Mouse (Mus musculus) left cerebral cortex, postnatal 4 days (tissue): Measurements from ENCODE around the gene Gm6525. TPM values are rescaled to one million over a fixed set of nuclear protein-coding genes. Genes with fewer than 3 reads are reported as not detected.

Experiments used
- DNase-seq: peaks from one replicate; pipeline ENCODE4 v3.0.0-alpha.2; 2022
- intact Hi-C: fragments of 180-260 bp; cut with DNase I; formaldehyde crosslinking; loops from one replicate; pipeline ENCODE4 v1.15.1; 2025
- total RNA-seq, 2 experiments: library from RNA; stranded (reverse); gene quantifications; 2 replicates each; pipeline ENCODE4 v1.2.3; 2021

The Gm6525 gene
- total RNA-seq, 2 experiments from 2014 or later: not detected

DNA sequence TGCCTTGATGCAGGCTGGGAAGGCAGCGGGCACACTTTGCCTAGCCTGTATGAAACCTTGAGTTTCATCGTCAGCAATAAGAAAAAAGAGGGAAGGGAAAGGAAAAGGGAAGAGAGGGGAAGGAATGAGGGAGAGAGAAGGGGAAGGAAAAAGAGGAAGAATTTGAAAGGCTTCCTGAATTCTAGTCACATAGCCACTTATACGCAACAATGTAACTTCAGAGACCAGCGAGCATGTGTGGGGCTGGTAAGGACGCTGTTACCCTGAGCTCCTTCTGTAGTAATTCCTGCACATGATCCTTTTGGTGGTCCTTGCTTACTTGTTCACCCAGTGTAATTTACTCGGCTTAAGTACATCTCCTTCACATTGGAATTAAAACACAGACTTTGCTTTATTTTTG, 5.0 kb upstream of the Gm6525 start:
- intact Hi-C loops: no loop called here
- DNase-seq: no peak

DNA sequence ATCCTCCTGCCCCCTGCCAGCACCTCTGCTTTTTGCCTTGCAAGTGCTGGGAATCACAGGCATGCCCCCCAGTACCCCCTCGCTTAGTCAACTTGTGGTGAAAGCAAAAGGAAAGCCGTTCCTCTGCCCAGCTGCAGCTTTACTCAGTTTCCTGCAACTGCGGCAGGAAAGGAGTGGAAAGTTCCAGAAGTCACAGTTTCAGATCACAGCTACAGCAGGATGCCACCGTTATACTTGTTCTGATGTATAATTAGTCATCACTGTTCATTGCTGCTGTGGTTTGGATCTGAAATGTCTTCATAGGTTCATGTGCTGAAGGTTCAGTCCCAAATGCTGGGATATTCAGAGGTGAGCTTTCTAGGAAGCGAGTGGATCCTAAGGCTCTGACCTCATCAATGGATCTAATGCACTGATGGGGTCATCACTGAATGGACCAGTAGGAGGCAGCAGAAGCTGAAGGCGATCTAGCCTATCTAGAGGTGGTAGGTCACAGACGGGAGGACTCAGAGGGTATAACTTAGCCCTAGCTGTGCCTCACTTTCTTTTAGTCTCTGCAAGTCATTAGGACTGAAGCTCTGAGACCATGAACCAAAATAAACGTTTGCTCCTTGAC, 4.4 kb upstream of the Gm6525 start:
- intact Hi-C loops: no loop called here

DNA sequence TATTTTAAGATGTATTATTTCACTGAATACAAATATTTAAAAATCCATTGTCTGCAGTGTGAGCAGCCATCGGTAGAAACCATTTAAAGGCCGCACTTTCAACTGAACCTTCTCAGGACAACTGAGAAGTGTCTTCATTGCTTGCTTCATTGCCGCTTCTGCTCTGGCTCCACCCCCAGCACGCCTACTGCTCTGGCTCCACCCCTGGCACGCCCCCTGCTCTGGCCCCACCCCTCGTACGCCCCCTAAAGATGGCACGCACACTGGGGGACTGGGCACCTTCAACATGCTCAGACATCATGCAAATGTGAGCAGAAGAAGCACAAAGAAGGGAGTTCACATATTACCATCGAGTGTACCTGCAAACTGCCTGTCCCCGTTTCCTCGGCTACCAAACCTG, 1.5 kb upstream of the Gm6525 start:
- peak; percentile 25 for DNase-seq
- intact Hi-C loops: no loop called here

More for the DNA sequence above, 4.4 kb upstream of the Gm6525 start:
- no peak for DNase-seq

DNA sequence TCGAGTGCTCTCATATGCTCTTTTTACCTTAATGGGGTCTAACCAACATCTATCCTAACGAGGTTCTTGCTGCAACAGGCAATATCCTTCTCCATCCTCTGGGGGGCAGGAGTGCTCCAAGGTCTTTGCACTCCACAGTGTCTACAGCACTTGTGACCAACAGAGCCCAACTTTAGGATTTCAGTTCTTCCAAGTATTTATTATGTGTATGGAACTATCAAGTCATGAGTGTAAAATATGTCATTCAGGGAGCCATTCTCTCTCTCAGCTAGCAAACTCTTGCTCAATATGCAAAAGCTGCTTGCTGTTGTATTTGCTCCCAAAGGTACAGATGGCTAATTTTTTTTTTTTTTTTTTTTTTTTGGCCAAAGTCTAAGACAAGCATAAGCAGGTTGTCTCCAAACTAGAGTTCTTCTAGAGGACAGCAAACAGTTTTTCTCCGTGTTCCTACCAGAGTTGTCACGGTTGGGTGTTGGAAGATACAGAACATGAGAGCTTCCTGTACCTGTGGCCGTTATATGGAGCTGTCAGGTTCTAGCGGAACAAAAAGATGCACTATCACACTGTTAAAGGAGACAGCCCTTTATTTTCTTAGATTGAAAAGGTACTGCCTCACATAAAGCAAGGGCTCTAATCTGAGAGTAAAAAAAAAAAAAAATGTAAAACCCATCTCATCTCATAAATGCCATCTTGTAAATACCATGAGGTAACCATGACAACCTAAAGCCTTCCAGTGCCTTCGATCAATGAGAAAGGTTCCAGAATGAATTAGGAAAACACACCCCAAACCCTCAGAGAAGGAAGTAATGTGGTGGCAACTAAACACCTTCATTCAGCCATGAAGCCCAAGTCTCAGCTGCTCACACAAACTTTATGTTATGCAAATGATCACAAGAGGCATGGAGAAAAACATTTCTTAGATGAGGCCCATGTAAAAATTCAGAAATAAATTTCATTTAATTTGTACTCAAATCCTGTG, 1.7 kb downstream of the Gm6525 start:
- intact Hi-C loops: loop anchor here (5.0 kb wide), 1 partner anchor 127 kb away; no protein-coding TSS in a partner anchor
- DNase-seq: peak; percentile 84

DNA sequence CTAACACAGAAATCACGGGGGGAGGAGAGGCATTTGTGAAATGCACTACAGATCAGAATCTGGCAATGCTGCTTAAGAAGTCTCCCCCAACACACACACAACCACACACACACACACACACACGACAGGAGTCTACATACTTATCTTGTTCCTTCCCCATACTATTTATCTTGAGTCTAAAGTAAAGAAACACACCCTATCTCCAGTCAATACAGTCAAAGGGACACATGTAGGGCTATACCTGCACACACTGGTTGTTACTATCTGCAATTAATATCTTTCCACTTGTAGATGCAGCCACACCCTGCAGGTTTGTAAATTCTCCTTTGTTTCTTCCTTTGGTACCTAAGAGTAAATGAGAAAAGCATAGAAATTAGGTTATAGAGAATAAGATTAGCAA, 3.9 kb downstream of the Gm6525 start:
- no peak for DNase-seq
- intact Hi-C loops: loop anchor here (5.0 kb wide), 1 partner anchor 124 kb away; no protein-coding TSS in a partner anchor

DNA sequence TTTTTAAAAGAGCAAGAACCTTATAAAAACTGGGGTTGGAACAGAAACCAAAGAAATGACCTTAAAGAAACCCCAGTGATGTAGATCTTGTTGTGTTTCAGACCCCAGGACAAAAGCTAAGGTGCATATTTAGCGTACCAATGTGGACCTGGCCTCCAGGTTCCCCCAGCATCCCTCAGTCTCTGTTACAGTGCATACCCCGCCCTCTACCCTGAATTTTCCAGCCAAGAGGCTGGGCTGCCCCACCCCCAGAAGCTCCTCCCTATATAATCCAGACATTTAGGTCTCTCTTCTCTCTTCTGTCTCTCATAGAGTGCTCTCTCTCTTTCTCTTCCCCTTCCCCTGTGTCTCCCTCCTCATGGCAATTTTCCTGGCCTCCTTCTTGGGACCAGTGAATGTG, 6.4 kb downstream of the Gm6525 start:
- intact Hi-C loops: no loop called here
- no peak for DNase-seq

DNA sequence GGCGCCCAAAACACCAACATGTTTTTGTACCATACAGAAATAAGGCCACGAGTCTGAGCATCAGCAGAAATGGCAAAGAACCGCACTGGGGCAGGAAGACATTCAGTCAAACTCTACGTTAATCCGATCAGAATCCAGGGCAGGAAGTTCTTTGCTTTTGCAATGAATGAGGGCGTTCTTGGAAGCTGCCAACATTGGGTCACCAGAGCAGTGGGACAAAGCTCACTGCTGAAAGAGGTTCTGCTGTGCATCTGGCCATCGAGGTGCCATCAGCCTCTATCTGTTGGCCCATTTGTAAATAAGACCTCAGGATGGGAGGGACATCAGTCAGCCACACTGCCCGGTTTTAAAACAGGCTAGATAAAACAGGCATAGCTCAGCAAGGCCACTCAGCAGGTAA, 7.2 kb downstream of the Gm6525 start:
- no peak for DNase-seq

DNA sequence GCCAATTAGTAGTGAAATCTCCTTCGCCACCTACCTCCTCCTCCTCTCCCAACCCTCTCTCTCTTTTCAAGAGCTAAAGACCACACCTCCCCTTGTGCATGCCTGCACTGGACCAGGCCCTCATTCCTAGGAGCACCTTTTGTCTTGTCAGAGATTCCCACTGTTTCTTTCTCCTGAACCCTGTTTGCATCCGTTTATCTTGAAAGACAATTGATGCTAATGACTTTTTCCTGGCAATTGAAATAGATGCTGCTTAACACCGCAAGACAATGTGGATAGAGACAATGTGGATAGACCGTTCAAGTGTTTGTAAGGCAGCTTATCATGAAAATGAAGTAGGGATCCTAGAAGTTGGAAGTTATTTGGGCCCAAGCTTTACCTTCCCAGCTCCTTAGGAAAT, 7.8 kb downstream of the Gm6525 start:
- DNase-seq: no peak
- intact Hi-C loops: no loop called here

More for the DNA sequence above, 7.2 kb downstream of the Gm6525 start:
- intact Hi-C loops: no loop called here

DNA sequence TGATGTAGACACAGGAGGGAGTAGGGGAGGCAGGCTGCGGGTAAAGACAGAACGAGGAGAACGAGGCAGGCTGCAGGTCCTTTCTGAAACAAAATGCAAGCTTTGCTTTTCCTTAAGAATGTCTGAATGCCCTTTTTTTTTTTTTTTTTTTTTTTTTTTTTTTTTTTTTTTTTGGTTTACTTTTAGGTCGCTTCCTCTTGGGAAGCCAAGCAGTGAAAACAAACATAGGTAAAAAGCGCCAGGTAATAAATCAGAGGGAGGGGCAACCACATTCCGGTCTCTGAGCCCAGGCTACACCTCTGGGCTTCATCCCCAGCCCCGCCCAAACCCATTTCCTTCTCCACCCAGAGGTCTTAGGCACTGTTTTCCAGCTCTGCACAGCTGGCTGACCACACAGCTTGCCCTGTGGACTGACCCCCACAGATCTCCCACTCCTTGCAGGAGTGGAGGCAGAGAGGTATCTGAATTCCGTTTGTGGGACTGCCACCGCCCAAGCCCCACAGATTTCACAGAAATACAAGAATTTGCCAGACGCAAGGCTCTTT, 15.8 kb downstream of the Gm6525 start:
- DNase-seq: no peak
- intact Hi-C loops: no loop called here

DNA sequence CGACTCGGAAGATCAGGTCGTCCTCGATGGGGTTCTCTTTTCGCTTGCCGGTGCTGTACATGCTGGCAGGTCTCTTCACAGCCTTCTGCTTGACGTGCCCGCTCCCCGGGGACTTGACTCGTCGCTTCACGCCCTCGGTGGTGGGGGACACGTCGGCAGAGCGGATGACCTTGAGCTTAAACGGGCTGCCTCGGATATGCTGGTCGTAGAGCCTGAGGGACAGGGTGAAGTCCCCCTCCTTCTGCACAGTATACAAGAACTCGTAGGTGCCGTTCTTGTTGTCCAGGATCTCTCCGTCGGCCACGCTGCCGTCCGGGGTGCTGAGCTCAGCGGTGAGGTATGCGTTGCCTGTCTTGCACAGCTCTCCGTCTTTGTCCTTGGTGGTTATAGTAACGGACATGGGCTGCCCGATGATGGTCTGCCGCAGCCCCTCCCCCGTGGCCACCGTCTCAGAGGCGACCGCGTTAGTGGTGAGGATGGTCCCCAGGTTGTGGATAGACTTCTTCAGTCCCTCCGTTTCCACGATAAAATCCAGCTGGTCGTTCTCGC, 16.7 kb downstream of the Gm6525 start:
- no peak for DNase-seq
- intact Hi-C loops: no loop called here

DNA sequence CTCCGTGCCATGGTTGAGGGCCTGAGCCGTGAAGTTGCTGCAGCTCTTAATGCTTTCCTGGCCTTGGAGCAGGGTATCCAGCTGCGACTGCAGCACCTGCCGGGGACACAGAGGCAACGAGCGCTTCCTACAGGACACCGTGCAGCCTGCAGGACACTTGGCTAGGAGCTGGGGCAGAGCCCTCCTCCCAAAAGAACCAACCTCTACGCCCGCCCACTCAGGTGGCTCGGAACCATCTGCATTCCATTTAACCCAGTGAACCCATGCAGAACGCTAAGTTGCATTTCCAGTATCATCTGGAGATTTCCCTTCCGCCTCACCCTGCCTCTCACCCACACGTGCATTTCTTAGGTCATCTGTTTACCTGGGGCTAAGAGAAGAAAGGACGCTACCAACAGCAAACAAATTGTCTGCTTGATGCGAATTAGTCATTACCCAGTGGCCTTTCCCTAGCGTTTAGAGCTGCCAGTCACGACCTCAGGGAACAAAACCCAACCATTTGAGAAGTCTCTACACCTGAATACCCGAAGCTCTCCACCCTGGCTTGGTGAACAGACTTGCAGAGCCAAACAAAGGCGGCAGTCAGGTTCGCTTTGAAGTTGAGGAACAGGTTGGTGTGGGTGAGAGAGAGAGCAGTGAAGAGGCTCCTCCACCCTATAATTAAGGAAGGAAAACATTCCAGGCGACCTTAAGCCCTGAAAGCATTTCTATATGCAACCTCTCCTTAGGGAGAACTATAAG, 17.4 kb downstream of the Gm6525 start:
- intact Hi-C loops: no loop called here
- no peak for DNase-seq

DNA sequence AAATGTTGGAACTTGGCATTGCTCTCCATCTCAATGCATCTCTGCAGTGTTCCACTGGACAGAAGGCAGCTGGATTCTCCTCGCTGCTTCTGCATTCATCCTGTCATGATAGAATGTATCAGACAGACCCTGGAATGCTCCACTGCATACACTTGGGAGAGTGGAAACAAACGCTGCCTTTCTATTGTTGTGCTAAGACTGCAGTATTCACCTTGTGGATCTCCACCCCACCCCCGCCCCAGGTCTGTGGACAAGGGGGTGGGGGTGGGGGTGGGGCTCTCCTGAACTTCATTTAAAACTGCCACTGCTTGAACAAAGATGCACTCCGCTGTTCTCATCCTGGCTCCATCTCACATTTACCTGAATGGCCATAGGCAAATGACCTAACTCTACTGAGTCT, 20.0 kb downstream of the Gm6525 start:
- no peak for DNase-seq

DNA sequence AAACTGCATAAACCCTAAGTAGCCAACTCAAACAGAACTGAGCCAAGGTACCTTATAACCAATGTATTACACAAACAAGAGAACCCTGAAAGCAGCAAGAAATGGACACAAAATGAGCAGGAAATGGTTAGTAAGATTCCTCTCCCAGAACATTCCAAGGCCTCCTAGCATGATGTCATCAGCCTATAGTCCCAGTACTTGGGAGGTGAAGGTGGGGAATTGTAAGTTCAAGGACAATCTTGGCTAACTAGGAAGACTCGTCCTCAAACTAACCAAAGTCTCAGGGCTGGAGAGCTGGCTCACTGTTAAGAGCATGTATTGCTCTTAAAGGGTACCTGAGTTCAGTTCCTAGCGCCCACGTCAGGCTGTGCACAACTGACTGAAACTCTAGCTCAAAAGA, 24.3 kb downstream of the Gm6525 start:
- no peak for DNase-seq
- intact Hi-C loops: no loop called here

More for the DNA sequence above, 20.0 kb downstream of the Gm6525 start:
- intact Hi-C loops: no loop called here

DNA sequence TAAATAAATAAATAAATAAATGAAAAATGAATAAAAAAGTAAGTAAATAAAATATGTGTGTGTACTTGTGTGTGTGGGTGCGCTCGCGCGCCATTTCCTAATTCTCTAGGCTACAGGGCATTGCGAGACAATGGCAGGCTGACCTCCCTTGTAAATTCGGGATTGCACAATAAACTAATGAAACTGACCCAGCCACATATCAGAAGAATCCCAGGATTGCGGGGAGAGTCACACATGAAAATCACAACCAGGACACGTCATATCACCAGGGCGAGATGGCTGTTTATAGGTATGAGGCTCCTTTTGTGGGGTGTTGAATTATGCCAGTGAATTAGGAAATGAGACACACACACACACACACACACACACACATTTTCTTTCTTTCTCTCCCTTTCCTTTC, 25.6 kb downstream of the Gm6525 start:
- no peak for DNase-seq
- intact Hi-C loops: no loop called here

DNA sequence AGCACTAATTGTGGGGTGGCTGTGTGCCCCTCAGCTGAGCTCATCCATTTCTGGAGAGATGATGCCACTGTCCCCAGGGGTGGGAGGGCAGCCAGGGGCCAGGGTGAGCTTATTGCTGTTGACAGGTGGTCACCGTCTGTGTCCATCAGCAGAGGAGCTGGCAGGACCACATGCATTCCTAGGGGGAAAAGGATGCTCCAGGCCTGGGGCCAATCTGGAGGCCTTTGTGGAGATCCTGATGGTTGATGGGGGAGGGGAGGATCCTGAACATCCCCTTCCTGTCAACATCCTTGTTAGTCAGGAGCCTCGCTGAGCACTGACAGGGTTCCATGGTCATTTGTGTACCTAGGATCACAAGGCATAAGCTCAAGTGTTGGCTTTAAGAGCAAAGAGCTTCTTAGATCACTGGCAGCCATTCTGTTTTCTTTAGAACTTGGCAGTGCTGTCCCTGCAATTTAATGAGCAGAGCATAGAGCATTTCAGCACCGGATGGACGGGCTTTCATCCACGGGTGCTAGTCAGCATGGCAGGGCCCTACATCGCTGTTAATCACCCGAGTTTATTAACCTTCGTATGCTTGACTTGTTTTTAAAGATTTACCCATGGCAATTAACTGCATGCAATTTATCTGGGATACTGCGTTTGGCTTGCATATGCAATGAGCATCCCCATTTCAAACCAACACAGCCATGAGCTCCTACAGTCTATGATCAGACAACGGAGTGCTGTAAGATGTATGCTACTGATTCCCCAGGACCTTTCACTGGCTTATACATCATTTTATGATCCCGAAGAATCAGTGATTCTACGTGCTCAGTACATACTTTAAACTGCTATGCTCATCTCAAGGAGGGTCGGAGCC, 26.9 kb downstream of the Gm6525 start:
- peak; percentile 96 for DNase-seq
- intact Hi-C loops: no loop called here

DNA sequence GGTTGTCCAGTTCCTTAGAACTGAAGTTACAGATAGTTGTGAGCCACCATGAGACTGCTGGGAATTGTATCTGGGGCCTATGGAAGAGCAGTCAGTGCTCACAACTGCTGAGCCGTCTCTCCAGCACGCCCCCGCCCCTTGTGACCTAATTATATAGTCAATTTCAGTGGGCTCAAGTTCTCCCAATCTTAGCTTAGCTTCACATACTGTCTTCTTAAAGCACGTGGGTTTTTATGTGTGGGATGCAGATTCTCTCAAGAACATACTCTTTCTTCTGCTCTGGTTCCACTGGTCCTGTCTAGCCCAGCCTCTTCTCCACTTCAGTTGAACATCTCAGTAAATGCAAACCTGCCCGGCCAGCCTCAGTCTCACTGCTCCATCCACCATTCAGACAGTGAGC, 30.7 kb downstream of the Gm6525 start:
- intact Hi-C loops: no loop called here
- DNase-seq: no peak

DNA sequence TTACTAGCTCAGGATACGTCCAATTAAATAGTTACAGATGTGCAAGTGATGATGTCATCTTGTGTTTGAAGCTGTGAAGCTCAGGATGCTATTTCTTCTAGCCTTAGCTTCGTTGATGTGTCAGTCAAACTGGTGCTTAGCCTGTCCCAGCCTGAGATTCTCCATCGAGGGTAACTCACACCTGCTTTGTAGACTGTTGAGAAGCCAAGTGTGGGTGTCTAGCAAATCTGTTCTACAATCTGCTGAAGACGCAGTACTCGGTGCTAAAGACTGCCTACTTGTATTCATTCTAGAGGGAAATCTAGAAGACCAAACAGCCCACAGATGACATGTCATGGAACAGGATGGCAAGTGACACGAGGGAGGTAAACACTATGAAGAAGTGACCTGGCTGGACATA, 31.7 kb downstream of the Gm6525 start:
- intact Hi-C loops: no loop called here
- no peak for DNase-seq

DNA sequence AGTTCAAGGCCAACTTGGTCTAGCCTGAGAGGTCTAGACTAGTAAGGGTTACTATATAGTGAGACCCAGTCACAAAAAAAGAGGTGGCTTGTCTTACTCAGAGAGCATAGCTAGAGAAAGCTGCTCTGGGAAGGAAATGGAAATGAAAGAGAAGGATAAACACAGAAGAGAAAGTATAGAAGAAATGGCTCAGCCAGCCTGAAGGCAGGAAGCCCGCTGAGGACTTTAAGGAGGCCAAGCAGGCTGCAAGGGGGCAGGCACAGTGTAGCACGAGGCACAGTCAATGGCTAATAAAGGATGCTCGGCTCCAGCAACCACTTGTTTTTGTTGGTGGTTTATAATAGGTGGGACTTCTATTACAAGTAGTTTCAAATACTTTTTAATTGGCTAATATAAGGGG, 32.2 kb downstream of the Gm6525 start:
- intact Hi-C loops: no loop called here
- DNase-seq: no peak

DNA sequence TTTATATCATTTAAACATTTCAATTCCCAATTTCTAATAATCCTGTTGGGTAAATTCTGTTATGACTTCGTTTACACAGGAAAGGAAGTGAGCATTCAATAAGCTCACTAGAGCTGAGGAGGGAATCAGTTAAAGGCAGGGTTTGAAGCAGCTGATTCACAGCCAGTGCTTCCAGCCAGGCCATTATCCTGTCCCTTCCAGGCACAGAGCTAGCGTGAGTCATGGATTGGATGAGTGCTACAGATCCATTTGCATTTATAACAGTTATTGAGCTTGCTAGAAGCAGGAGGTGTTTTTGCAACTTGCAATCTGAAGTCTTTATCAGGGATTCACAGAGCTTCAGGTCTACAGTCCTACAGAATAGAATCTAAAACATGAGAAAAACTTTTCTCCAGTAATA, 33.5 kb downstream of the Gm6525 start:
- intact Hi-C loops: no loop called here

DNA sequence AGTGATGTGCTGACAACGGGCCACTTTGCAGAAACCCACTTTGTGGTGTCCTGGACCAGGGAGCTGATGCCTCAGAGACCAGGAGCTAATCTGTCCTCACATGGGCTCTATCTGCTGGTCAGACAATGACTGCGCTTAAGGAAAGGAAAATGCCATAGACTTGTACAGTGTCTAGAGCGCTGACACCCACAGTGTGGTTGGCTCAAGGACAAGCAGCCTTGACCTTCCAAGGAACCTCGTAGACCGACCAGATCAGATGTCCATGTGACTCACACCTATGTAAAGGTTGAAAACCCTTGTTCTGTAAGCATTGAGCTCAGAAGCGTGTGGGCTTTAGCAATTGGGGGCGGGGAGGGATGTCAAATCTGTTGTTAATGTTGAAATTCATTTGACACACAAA, 34.6 kb downstream of the Gm6525 start:
- no peak for DNase-seq
- intact Hi-C loops: no loop called here

More for the DNA sequence above, 33.5 kb downstream of the Gm6525 start:
- no peak for DNase-seq
